Mouse (Mus musculus) adrenal gland, postnatal 36 days (tissue): ENCODE measurements at regions not wholly inside any gene's neighbourhood (a gene's known extent, or its start where the extent isn't known, plus 50 kb on each side); places are given as distances from the start of the nearest gene placed in this dataset.

Source experiments
- DNase-seq, 2 experiments: peaks; one replicate each; pipeline ENCODE4 v3.0.0; 2021; ENCODE audit warnings: mixed read lengths in 1 of 2

GRCm38 (mm10) chr5:148454200-148454599 lies 54.5 kb upstream of the Slc7a1 start:
- no peak for DNase-seq

- no peak for DNase-seq
Observed at GRCm38 (mm10) chr5:148453776-148454175, 54.1 kb upstream of the Slc7a1 start.

- DNase-seq, result no peak
Observed at GRCm38 (mm10) chr5:148452909-148453632, 53.4 kb upstream of the Slc7a1 start.

- DNase-seq, result peak; percentile 65 to 71
Observed at GRCm38 (mm10) chr5:148451811-148452210, 52.1 kb upstream of the Slc7a1 start.

GRCm38 (mm10) chr5:148450924-148451323 lies 51.2 kb upstream of the Slc7a1 start:
- DNase-seq, result peak; percentile 76 to 85
